Mouse (Mus musculus) midbrain, postnatal 0 days (tissue): ENCODE results near the gene Zfp451. TPM values are rescaled to one million over a fixed set of nuclear protein-coding genes. Genes with fewer than 3 reads are reported as not detected.

Source experiments
- ATAC-seq: fragments of 200-750 bp; cut with Nextera tagmentation; 2 replicates; pipeline ENCODE4 v1.8.0; 2017; ENCODE audit warnings: moderate number of reproducible peaks, mild to moderate bottlenecking, moderate TSS enrichment, moderate library complexity; ENCODE audit not compliant: low FRiP score
- DNase-seq: peaks from one replicate; pipeline ENCODE4 v3.0.0-alpha.2; 2015; ENCODE audit warnings: low spot score
- H3K27ac ChIP-seq: fragments of 300-500 bp; sonication (generic); 2 replicates; pipeline ENCODE4 v1.5.1; 2014; ENCODE audit warnings: low read depth, mild to moderate bottlenecking, low read length, mixed read lengths
- H3K27me3 ChIP-seq: fragments of 300-500 bp; sonication (generic); 2 replicates; pipeline ENCODE4 v1.6.1; 2014; ENCODE audit warnings: low read length, control low read depth, mixed read lengths; ENCODE audit not compliant: insufficient read depth
- H3K36me3 ChIP-seq: fragments of 300-500 bp; sonication (generic); 2 replicates; pipeline ENCODE4 v1.6.1; 2014; ENCODE audit warnings: low read length, control low read depth, mixed read lengths; ENCODE audit not compliant: insufficient read depth
- H3K4me1 ChIP-seq: fragments of 300-500 bp; sonication (generic); 2 replicates; pipeline ENCODE4 v1.6.1; 2014; ENCODE audit warnings: mild to moderate bottlenecking, control low read depth, antibody characterized with exemption, low read length, mixed read lengths; ENCODE audit not compliant: insufficient read depth
- H3K4me2 ChIP-seq: fragments of 300-500 bp; sonication (generic); 2 replicates; pipeline ENCODE4 v1.6.1; 2014; ENCODE audit warnings: low read depth, mild to moderate bottlenecking, low read length, mixed read lengths; ENCODE audit not compliant: poor library complexity, severe bottlenecking
- H3K4me3 ChIP-seq: fragments of 300-500 bp; sonication (generic); 2 replicates; pipeline ENCODE4 v1.5.1; 2014; ENCODE audit warnings: low read depth, mild to moderate bottlenecking, low read length, moderate library complexity
- H3K9ac ChIP-seq: fragments of 300-500 bp; sonication (generic); replicated peaks from 2 replicates; pipeline ENCODE4 v1.6.1; 2014; ENCODE audit warnings: mild to moderate bottlenecking, low read length, moderate library complexity, mixed read lengths; ENCODE audit not compliant: poor library complexity, severe bottlenecking
- H3K9me3 ChIP-seq: fragments of 300-500 bp; sonication (generic); 2 replicates; pipeline ENCODE4 v1.6.1; 2016; ENCODE audit warnings: low read length, control low read depth
- CTCF ChIP-seq: IDR thresholded peaks from 2 replicates; pipeline ENCODE4 v1.5.1; 2016; ENCODE audit warnings: antibody characterized with exemption, mild to moderate bottlenecking
- WGBS: fragments of 180-500 bp; shearing (Covaris S2); extraction: QIAGEN DNeasy Blood & Tissue Kit; methylation state at CpG from one replicate; pipeline ENCODE4 v1.1.7; 2014; 5-methylcytosine and 5-hydroxymethylcytosine counted together
- polyA plus RNA-seq: library from polyadenylated mRNA; unstranded; fragments of >200 nt; fragmentation: Nextera tagmentation; extraction: Ambion mirVana; gene quantifications from 2 replicates; pipeline ENCODE4 v1.2.1, GENCODE M21; 2015
- total RNA-seq: library from RNA; depleted of rRNA; stranded (reverse); fragments of >200 nt; gene quantifications from 2 replicates; pipeline ENCODE4 v1.2.3, GENCODE M21; 2014

Gene Zfp451
- total and polyA plus RNA-seq, 2 experiments from 2014 or later, result 34.2 to 78.8 TPM

- H3K4me3 ChIP-seq, result no peak overlapping the region
- H3K9ac ChIP-seq, result no peak overlapping the region
- no peaks in the 10 kb centered on the region for H3K4me1 ChIP-seq
- H3K27ac ChIP-seq, result no peak overlapping the region
- WGBS, result 92% methylated on average over 11 of the region's 11 CpGs
- H3K36me3 ChIP-seq, result peaks cover 37% of the 10 kb centered on the region
- no peaks in the 10 kb centered on the region for H3K27me3 ChIP-seq
- no peaks in the 10 kb centered on the region for H3K9me3 ChIP-seq
- ATAC-seq (no peak), DNase-seq (no peak)
- no peak for TF ChIP-seq CTCF
- no peak overlapping the region for H3K4me2 ChIP-seq
Measured at GRCm38 (mm10) chr1:33738281-33738680, 76.1 kb downstream of the Zfp451 start.

GRCm38 (mm10) chr1:33734001-33734685 lies 80.3 kb downstream of the Zfp451 start:
- Histone ChIP-seq H3K9me3 (no peaks in the 10 kb centered on the region), H3K4me3 (no peak overlapping the region), H3K4me1 (no peaks in the 10 kb centered on the region), H3K36me3 (peaks cover 50% of the 10 kb centered on the region), H3K4me2 (no peak overlapping the region), H3K27me3 (no peaks in the 10 kb centered on the region), H3K9ac (no peak overlapping the region), H3K27ac (no peak overlapping the region)
- ATAC-seq, result no peak
- TF ChIP-seq CTCF, result no peak
- DNase-seq, result no peak
- 75% methylated on average over 5 of the region's 5 CpGs for WGBS

- no peak for ATAC-seq
- DNase-seq, result no peak
- Histone ChIP-seq H3K36me3 (peaks cover 46% of the 10 kb centered on the region), H3K4me2 (no peak overlapping the region), H3K27me3 (no peaks in the 10 kb centered on the region), H3K4me3 (no peak overlapping the region), H3K4me1 (no peaks in the 10 kb centered on the region), H3K9me3 (no peaks in the 10 kb centered on the region), H3K27ac (no peak overlapping the region), H3K9ac (no peak overlapping the region)
- TF ChIP-seq CTCF, result no peak
- WGBS, result 96% methylated on average over 9 of the region's 9 CpGs
Measured at GRCm38 (mm10) chr1:33733044-33733443, 81.4 kb downstream of the Zfp451 start.

GRCm38 (mm10) chr1:33725086-33725485 lies 89.3 kb downstream of the Zfp451 start:
- Histone ChIP-seq H3K9ac (no peak overlapping the region), H3K27ac (no peak overlapping the region), H3K36me3 (peaks cover 39% of the 10 kb centered on the region), H3K4me3 (no peak overlapping the region), H3K4me1 (peaks cover 3% of the 10 kb centered on the region), H3K27me3 (no peaks in the 10 kb centered on the region), H3K4me2 (no peak overlapping the region), H3K9me3 (no peaks in the 10 kb centered on the region)
- WGBS, result 94% methylated on average over 5 of the region's 5 CpGs
- ATAC-seq (no peak), DNase-seq (no peak)
- no peak for TF ChIP-seq CTCF

- Histone ChIP-seq H3K9me3 (no peaks in the 10 kb centered on the region), H3K4me1 (peaks cover 3% of the 10 kb centered on the region), H3K4me3 (no peak overlapping the region), H3K27me3 (no peaks in the 10 kb centered on the region), H3K9ac (no peak overlapping the region), H3K27ac (no peak overlapping the region), H3K4me2 (no peak overlapping the region), H3K36me3 (peaks cover 39% of the 10 kb centered on the region)
- no peak for TF ChIP-seq CTCF
- WGBS, result 93% methylated on average over 6 of the region's 6 CpGs
- ATAC-seq (no peak), DNase-seq (no peak)
Measured at GRCm38 (mm10) chr1:33724516-33724915, 89.9 kb downstream of the Zfp451 start.

GRCm38 (mm10) chr1:33721020-33721419 lies 93.4 kb downstream of the Zfp451 start:
- Histone ChIP-seq H3K36me3 (peaks cover 25% of the 10 kb centered on the region), H3K9ac (no peak overlapping the region), H3K9me3 (no peaks in the 10 kb centered on the region), H3K27me3 (no peaks in the 10 kb centered on the region), H3K4me2 (peak overlapping the region; percentile 53), H3K27ac (no peak overlapping the region), H3K4me1 (peaks cover 3% of the 10 kb centered on the region), H3K4me3 (peak overlapping the region; percentile 87)
- no peak for TF ChIP-seq CTCF
- ATAC-seq (no peak), DNase-seq (no peak)
- 83% methylated on average over 7 of the region's 7 CpGs for WGBS
